Mouse (Mus musculus) liver, postnatal 0 days (tissue): ENCODE data around the gene Fam227a.

ENCODE experiments used
- CTCF ChIP-seq: sonication (generic); IDR thresholded peaks from 2 replicates; pipeline ENCODE4 v1.5.1; 2016; ENCODE audit warnings: antibody characterized with exemption, low read depth
- EP300 ChIP-seq: IDR thresholded peaks from 2 replicates; pipeline ENCODE4 v1.6.1; 2016; ENCODE audit warnings: antibody characterized with exemption, low read depth, mild to moderate bottlenecking

DNA sequence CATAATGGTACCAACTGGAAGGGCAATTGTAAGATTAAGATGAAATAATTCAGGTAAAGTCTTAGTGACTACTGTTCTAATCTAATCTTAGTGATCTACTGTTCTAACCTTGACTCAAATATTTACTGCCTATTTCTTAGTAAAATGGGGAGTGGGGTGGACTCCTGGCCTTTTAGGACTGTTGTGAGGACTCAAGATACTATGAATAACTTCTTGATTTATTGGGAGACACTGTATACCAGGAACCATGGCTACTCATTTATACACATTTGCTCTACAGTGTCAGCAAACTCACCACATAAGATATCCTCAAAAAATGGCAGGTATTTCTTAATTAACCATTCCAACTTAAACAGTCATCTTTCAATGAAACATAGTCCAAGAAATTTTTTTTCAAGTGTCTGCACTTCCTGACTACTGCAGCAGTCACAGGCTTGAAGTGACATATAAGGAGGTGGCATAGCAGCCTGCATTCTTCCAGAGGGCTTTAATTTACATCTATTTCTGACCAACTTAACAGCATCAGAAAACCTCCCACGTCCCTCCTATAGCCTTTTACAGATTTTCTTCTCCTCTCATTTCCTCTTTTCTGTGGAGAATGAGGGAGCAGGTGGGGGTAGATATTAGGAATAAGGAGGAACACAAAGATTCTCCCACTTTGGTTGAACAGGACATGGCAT lies 83.1 kb downstream of the Fam227a start:
- TF ChIP-seq CTCF (no peak), EP300 (no peak)
